Mouse (Mus musculus) thymus, adult 2 months (tissue): ENCODE data around the gene Ezh1.

Experiments
- CTCF ChIP-seq: fragments of 200-500 bp; IDR thresholded peaks from 2 replicates; pipeline ENCODE4 v1.5.1; 2012; ENCODE audit warnings: mild to moderate bottlenecking, control low read depth, low read length, moderate library complexity, borderline replicate concordance; ENCODE audit not compliant: control insufficient read depth, poor library complexity, insufficient read depth; ENCODE audit errors: extremely low read depth
- POLR2A ChIP-seq: fragments of 200-500 bp; IDR thresholded peaks from 2 replicates; pipeline ENCODE4 v1.6.1; 2012; ENCODE audit warnings: mild to moderate bottlenecking, low read length, control low read depth, moderate library complexity; ENCODE audit not compliant: control insufficient read depth, poor library complexity, insufficient read depth; ENCODE audit errors: extremely low read depth

GRCm38 (mm10) chr11:101233240-101233639 is 7.0 kb upstream of the Ezh1 start:
- TF ChIP-seq CTCF (no peak), POLR2A (no peak)
